Mouse (Mus musculus): ENCODE measurements around the gene Paip2b. TPM values are rescaled to one million over a fixed set of nuclear protein-coding genes. Genes with fewer than 3 reads are reported as not detected.
A peak's percentile ranks its signal among the peaks of the same experiment; 100 is the strongest.
"Not testable (repeated sequence)": the region's sequence is repeated elsewhere in the genome, so short reads cannot be mapped to it uniquely, and the experiment has no call there.

The Paip2b gene
- total RNA-seq (2015), result 5.8 and 8.7 TPM in 2 replicates
- 12.7 and 14.1 TPM in 2 replicates for total RNA-seq (2017)

GRCm38 (mm10) chr6:83831606-83832123 is at the start of gene Paip2b:
TSS of gene Paip2b (minus strand) at chr6:83831741.
- peak; percentile 98 for ATAC-seq (replicated peaks; ENCODE audit: poor library complexity)

- peak; percentile 69 for ATAC-seq (replicated peaks; ENCODE audit: poor library complexity)
These were observed 48.3 kb upstream of the Paip2b start for GRCm38 (mm10) chr6:83879815-83880214.

- ATAC-seq (replicated peaks; ENCODE audit: poor library complexity), result peak; percentile 73
These were observed 36.4 kb upstream of the Paip2b start for GRCm38 (mm10) chr6:83867598-83868585.

GRCm38 (mm10) chr6:83866954-83867597 is 35.5 kb upstream of the Paip2b start, which contains the start of gene Zfp638:
TSS of gene Zfp638 (plus strand) at chr6:83867109.
- peak; percentile 90 for ATAC-seq (replicated peaks; ENCODE audit: poor library complexity)

GRCm38 (mm10) chr6:83866423-83866822 is 34.9 kb upstream of the Paip2b start:
- no peak for ATAC-seq (replicated peaks; ENCODE audit: poor library complexity)

GRCm38 (mm10) chr6:83863538-83863937 is 32.0 kb upstream of the Paip2b start:
- ATAC-seq (replicated peaks; ENCODE audit: poor library complexity), result no peak

GRCm38 (mm10) chr6:83860033-83860432 is 28.5 kb upstream of the Paip2b start:
- no peak for ATAC-seq (replicated peaks; ENCODE audit: poor library complexity)

- no peak for ATAC-seq (replicated peaks; ENCODE audit: poor library complexity)
These were observed 25.9 kb upstream of the Paip2b start for GRCm38 (mm10) chr6:83857476-83857875.

- ATAC-seq (replicated peaks; ENCODE audit: poor library complexity), result no peak
These were observed 17.9 kb upstream of the Paip2b start for GRCm38 (mm10) chr6:83849446-83849845.

GRCm38 (mm10) chr6:83846141-83846540 is 14.6 kb upstream of the Paip2b start:
- no peak for ATAC-seq (replicated peaks; ENCODE audit: poor library complexity)

- ATAC-seq (replicated peaks; ENCODE audit: poor library complexity), result peak; percentile 11; the same call in 1 of the 2 replicates
These were observed 13.4 kb upstream of the Paip2b start for GRCm38 (mm10) chr6:83844913-83845312.

GRCm38 (mm10) chr6:83840086-83840485 is 8.5 kb upstream of the Paip2b start:
- no peak for ATAC-seq (replicated peaks; ENCODE audit: poor library complexity)

- no peak for ATAC-seq (replicated peaks; ENCODE audit: poor library complexity)
These were observed 6.5 kb upstream of the Paip2b start for GRCm38 (mm10) chr6:83838046-83838445.

- ATAC-seq (replicated peaks; ENCODE audit: poor library complexity), result no peak
These were observed 5.3 kb upstream of the Paip2b start for GRCm38 (mm10) chr6:83836826-83837225.

- not testable (repeated sequence) for ATAC-seq (replicated peaks; ENCODE audit: poor library complexity)
These were observed 852 bp upstream of the Paip2b start for GRCm38 (mm10) chr6:83832393-83832792.

- no peak; the same call in 1 of the 2 replicates for ATAC-seq (replicated peaks; ENCODE audit: poor library complexity)
These were observed 468 bp downstream of the Paip2b start for GRCm38 (mm10) chr6:83830941-83831605.

GRCm38 (mm10) chr6:83821856-83822255 is 9.7 kb downstream of the Paip2b start:
- ATAC-seq (replicated peaks; ENCODE audit: poor library complexity), result no peak

GRCm38 (mm10) chr6:83820727-83821515 is 10.6 kb downstream of the Paip2b start:
- ATAC-seq (replicated peaks; ENCODE audit: poor library complexity), result no peak

GRCm38 (mm10) chr6:83818996-83819395 is 12.5 kb downstream of the Paip2b start:
- no peak for ATAC-seq (replicated peaks; ENCODE audit: poor library complexity)

- no peak for ATAC-seq (replicated peaks; ENCODE audit: poor library complexity)
These were observed 15.7 kb downstream of the Paip2b start for GRCm38 (mm10) chr6:83815801-83816200.

All from megakaryocyte progenitor cell, adult 5-6 weeks (primary cell).